8 mouse cellular contexts compared by ENCODE assay signal in the genomic region with DNA sequence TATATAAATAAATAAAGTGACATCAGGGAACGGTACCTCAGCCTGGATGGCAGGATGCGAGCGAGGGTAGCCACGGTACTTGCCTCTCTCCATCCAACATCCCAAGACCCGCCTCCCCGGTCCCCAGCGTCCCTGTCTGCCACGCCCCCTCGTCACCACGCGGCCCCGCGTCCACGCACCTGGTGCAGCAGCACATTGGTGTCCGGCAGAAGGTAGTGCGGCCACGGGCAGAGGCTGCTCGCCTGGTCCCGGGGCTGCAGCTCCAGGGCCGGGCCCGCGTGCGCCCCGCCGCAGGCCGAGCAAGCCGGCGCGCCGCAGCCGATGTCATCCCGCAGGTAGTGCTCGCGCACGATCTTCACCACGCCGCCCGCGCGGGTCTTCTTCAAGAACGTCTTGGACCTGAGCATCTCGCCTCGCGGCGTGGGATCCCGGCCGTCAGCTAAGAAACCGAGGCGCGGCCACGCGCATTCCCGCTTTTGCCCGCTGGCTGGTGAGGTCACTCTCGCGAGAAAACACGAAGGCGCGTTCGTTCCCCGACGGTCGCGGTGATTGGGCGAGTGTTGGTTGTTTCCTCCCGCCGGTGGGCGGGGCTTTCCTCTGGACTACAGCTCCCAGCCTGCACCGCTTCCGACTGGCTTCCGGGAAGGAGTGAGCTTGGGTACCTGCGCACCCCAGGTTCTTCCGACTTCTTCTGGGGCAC. TPM values are rescaled to one million over a fixed set of nuclear protein-coding genes. Genes with fewer than 3 reads are reported as not detected.
DNase-seq lines count a peak whose midpoint lies in the region; ATAC-seq and TF ChIP-seq lines count a peak whose summit lies in the region.

A gene (plus strand): TSS at position 158 of the 700 bp plus-strand sequence.
A gene (minus strand): TSS at position 504 of the 700 bp plus-strand sequence.

- no peaks in the 10 kb centered on the region for H3K9me3 ChIP-seq in CH12.LX (replicated peaks; ENCODE audit: low read length)
- H3K9me3 ChIP-seq in forebrain, embryonic 11.5 days (ENCODE audit: control insufficient read depth, low read length) = no peaks in the 10 kb centered on the region
- H3K9me3 ChIP-seq in heart, embryonic 16.5 days (replicated peaks; ENCODE audit: control insufficient read depth, low read length) = no peaks in the 10 kb centered on the region
- H3K9me3 ChIP-seq in liver, embryonic 15.5 days (replicated peaks) = no peaks in the 10 kb centered on the region
- H3K9me3 ChIP-seq in neural tube, embryonic 12.5 days = no peaks in the 10 kb centered on the region

- dilution Hi-C loops in CH12.LX (cut with MboI; ENCODE audit: extremely low pct_ligation_motif_present, extremely low pct_unique_long_range_greater_than_20kb, low sequenced_read_pairs) = no loop called here

- peak; percentile 95 for TF ChIP-seq POLR2A in CH12.LX (IDR thresholded peaks at IDR 0.05; ENCODE audit: low read depth, low read length)

- peaks cover 31% of the 10 kb centered on the region for H3K79me2 ChIP-seq in CH12.LX (replicated peaks; ENCODE audit: control insufficient read depth, extremely low read depth, insufficient read depth, poor library complexity, severe bottlenecking)

- peaks cover 7 to 19% of the 10 kb centered on the region in 2 experiments; a peak in 3 of 4 replicates for H3K4me1 ChIP-seq in CH12.LX (ENCODE audit: control insufficient read depth in 1 of 2, insufficient read depth in 2 of 2)
- H3K4me1 ChIP-seq in forebrain, embryonic 11.5 days (replicated peaks; ENCODE audit: control insufficient read depth, insufficient read depth, low read length) = peaks cover 5% of the 10 kb centered on the region; the same call in 1 of the 2 replicates
- H3K4me1 ChIP-seq in heart, embryonic 16.5 days (ENCODE audit: control insufficient read depth, insufficient read depth, low read length) = peaks cover 9% of the 10 kb centered on the region
- peaks cover 16% of the 10 kb centered on the region for H3K4me1 ChIP-seq in liver, embryonic 15.5 days (replicated peaks)
- H3K4me1 ChIP-seq in neural tube, embryonic 12.5 days = peaks cover 7% of the 10 kb centered on the region

- peak within 1 kb of the TSS; percentile 61 for H3K27ac ChIP-seq in CH12.LX (ENCODE audit: insufficient read depth, low read depth)
- peak within 1 kb of the TSS; percentile 19; the same call in 1 of the 2 replicates for H3K27ac ChIP-seq in forebrain, embryonic 11.5 days (ENCODE audit: low read depth, low read length)
- H3K27ac ChIP-seq in heart, embryonic 16.5 days (ENCODE audit: low read length) = peak within 1 kb of the TSS; percentile 49
- H3K27ac ChIP-seq in liver, embryonic 15.5 days (replicated peaks) = peak within 1 kb of the TSS; percentile 58
- H3K27ac ChIP-seq in neural tube, embryonic 12.5 days = peak within 1 kb of the TSS; percentile 64; the same call in 1 of the 2 replicates

- TF ChIP-seq RAD21 in CH12.LX (IDR thresholded peaks at IDR 0.05; ENCODE audit: low read depth, low read length) = no peak

- peak within 1 kb of the TSS; percentile 88 for H3K9ac ChIP-seq in CH12.LX (ENCODE audit: insufficient read depth, low read depth)
- H3K9ac ChIP-seq in forebrain, embryonic 11.5 days (ENCODE audit: low read length) = peak within 1 kb of the TSS; percentile 87
- H3K9ac ChIP-seq in heart, embryonic 16.5 days (ENCODE audit: low read length) = peak within 1 kb of the TSS; percentile 81
- H3K9ac ChIP-seq in liver, embryonic 15.5 days = peak within 1 kb of the TSS; percentile 85
- H3K9ac ChIP-seq in neural tube, embryonic 12.5 days = peak within 1 kb of the TSS; percentile 96

- no peak for TF ChIP-seq CTCF in CH12.LX (conservative IDR thresholded peaks at IDR 0.05 in 1 of 2, IDR thresholded peaks at IDR 0.05 in 1 of 2; ENCODE audit: low read depth in 2 of 2, low read length in 2 of 2)

- under 1% methylated on average over 73 of the region's 73 CpGs for WGBS in forebrain, embryonic 11.5 days
- under 1% methylated on average over 73 of the region's 73 CpGs for WGBS in heart, embryonic 16.5 days
- 0% methylated on average over 73 of the region's 73 CpGs for WGBS in liver, embryonic 15.5 days (ENCODE audit: insufficient replicate concordance)
- WGBS in neural tube, embryonic 12.5 days = under 1% methylated on average over 65 of the region's 73 CpGs

- in situ Hi-C loops in CH12.LX (cut with MboI; ENCODE audit: low pct_ligation_motif_present, low pct_unique_long_range_greater_than_20kb, low sequenced_read_pairs) = no loop called here

- peak within 1 kb of the TSS; percentile 96 to 100 (median 99) for H3K4me3 ChIP-seq in CH12.LX (replicated peaks in 1 of 3; ENCODE audit: low read depth in 2 of 3, low read length in 2 of 3, poor library complexity in 1 of 3)
- peak within 1 kb of the TSS; percentile 78 for H3K4me3 ChIP-seq in forebrain, embryonic 11.5 days (ENCODE audit: low read depth, low read length)
- peak within 1 kb of the TSS; percentile 84 for H3K4me3 ChIP-seq in heart, embryonic 16.5 days (ENCODE audit: low read length)
- H3K4me3 ChIP-seq in liver, embryonic 15.5 days (replicated peaks) = peak within 1 kb of the TSS; percentile 89
- peak within 1 kb of the TSS; percentile 97 for H3K4me3 ChIP-seq in neural tube, embryonic 12.5 days

- no peaks in the 10 kb centered on the region for H3K27me3 ChIP-seq in CH12.LX (replicated peaks)
- H3K27me3 ChIP-seq in forebrain, embryonic 11.5 days (ENCODE audit: control insufficient read depth, insufficient read depth, low read length) = no peaks in the 10 kb centered on the region
- H3K27me3 ChIP-seq in heart, embryonic 16.5 days (ENCODE audit: control insufficient read depth, insufficient read depth, low read length) = no peaks in the 10 kb centered on the region
- H3K27me3 ChIP-seq in liver, embryonic 15.5 days = no peaks in the 10 kb centered on the region
- no peaks in the 10 kb centered on the region for H3K27me3 ChIP-seq in neural tube, embryonic 12.5 days (replicated peaks)

- no peak for TF ChIP-seq EP300 in CH12.LX (IDR thresholded peaks at IDR 0.05; ENCODE audit: low read length)

- ATAC-seq in forebrain, embryonic 11.5 days (replicated peaks; ENCODE audit: low FRiP score) = peak; percentile 100
- peak; percentile 99 for ATAC-seq in heart, embryonic 16.5 days (replicated peaks; ENCODE audit: extremely low read depth, insufficient read depth, low FRiP score)
- peak; percentile 99 for ATAC-seq in liver, embryonic 15.5 days (ENCODE audit: insufficient read depth)
- peak; percentile 100 for ATAC-seq in neural tube, embryonic 12.5 days (ENCODE audit: low FRiP score, low read depth)

- peak within 1 kb of the TSS; percentile 83 for H3K4me2 ChIP-seq in CH12.LX (ENCODE audit: insufficient read depth, low read depth, poor library complexity, severe bottlenecking)
- H3K4me2 ChIP-seq in forebrain, embryonic 11.5 days (ENCODE audit: low read depth, low read length, severe bottlenecking) = peak within 1 kb of the TSS; percentile 68
- H3K4me2 ChIP-seq in heart, embryonic 16.5 days (ENCODE audit: low read depth, low read length) = peak within 1 kb of the TSS; percentile 76
- H3K4me2 ChIP-seq in liver, embryonic 15.5 days = peak within 1 kb of the TSS; percentile 85
- H3K4me2 ChIP-seq in neural tube, embryonic 12.5 days (replicated peaks) = peak within 1 kb of the TSS; percentile 78

- peaks cover 47 to 68% of the 10 kb centered on the region in 2 experiments for H3K36me3 ChIP-seq in CH12.LX (replicated peaks in 1 of 2; ENCODE audit: control insufficient read depth in 1 of 2, insufficient read depth in 1 of 2, low read length in 1 of 2)
- no peaks in the 10 kb centered on the region; the same call in 1 of the 2 replicates for H3K36me3 ChIP-seq in forebrain, embryonic 11.5 days (ENCODE audit: control insufficient read depth, insufficient read depth, low read length)
- peaks cover 20% of the 10 kb centered on the region for H3K36me3 ChIP-seq in heart, embryonic 16.5 days (ENCODE audit: control insufficient read depth, insufficient read depth)
- H3K36me3 ChIP-seq in liver, embryonic 15.5 days (replicated peaks) = peaks cover 40% of the 10 kb centered on the region
- H3K36me3 ChIP-seq in neural tube, embryonic 12.5 days = peaks cover 40% of the 10 kb centered on the region

- DNase-seq in CH12.LX (ENCODE audit: extremely low read depth) = peak; percentile 99
- DNase-seq in c-Kit-positive CD71-positive TER-119-negative erythroid progenitor cells, embryonic 14.5 days (ENCODE audit: low read depth) = peak; percentile 98
- peak; percentile 99 for DNase-seq in forebrain, embryonic 11.5 days (ENCODE audit: low spot score)
- DNase-seq in kidney, postnatal 36 days = peak; percentile 99 to 100
- DNase-seq in telencephalon, adult 2 months (ENCODE audit: low read depth, low spot score) = peak; percentile 96

TF ChIP-seq in CH12.LX, 34 proteins besides CTCF, POLR2A, EP300 and RAD21 (continues in another document):
- peak; percentile 79; the same call in 1 of the 2 replicates for TF ChIP-seq GABPA (IDR thresholded peaks at IDR 0.05; ENCODE audit: insufficient replicate concordance, low read depth, low read length)
- no peak for TF ChIP-seq ZNF384 (IDR thresholded peaks at IDR 0.05; ENCODE audit: low read depth, low read length)
- no peak for TF ChIP-seq USF2 (conservative IDR thresholded peaks at IDR 0.05; ENCODE audit: low read depth, low read length)
- TF ChIP-seq CHD1 (IDR thresholded peaks at IDR 0.05; ENCODE audit: low read depth, low read length) = no peak
- TF ChIP-seq UBTF (IDR thresholded peaks at IDR 0.05; ENCODE audit: low read depth, low read length) = 0 out of 2 replicates have a peak, but pooled peaks have one; percentile 36
- TF ChIP-seq NRF1 (IDR thresholded peaks at IDR 0.05; ENCODE audit: low read depth, low read length) = peak; percentile 78
- TF ChIP-seq CHD2 (IDR thresholded peaks at IDR 0.05; ENCODE audit: low read length) = peak; percentile 99

RNA-seq across cellular contexts. Expression of the first gene that starts in this region (rescaled TPM):
- total RNA-seq in CH12.LX (2012; rRNA removed) (13.9 and 17.7 TPM in 2 replicates), CH12.LX (2014; rRNA removed) (24.7 and 29.2 TPM in 2 replicates)
- 11.8 and 12.8 TPM in 2 replicates for polyA plus RNA-seq in CH12.LX (2012; ENCODE audit: insufficient read length, low read depth)
- 21.2 and 26.3 TPM in 2 replicates for polyA plus RNA-seq in forebrain, embryonic 11.5 days (2014; fragmentation: Nextera tagmentation; extraction: Ambion mirVana)
- polyA plus RNA-seq in heart, embryonic 16.5 days (2015; fragmentation: Nextera tagmentation; extraction: Ambion mirVana) = 12.8 and 15.0 TPM in 2 replicates
- polyA plus RNA-seq in liver, embryonic 15.5 days (2015; fragmentation: Nextera tagmentation; extraction: Ambion mirVana) = 5.2 and 5.3 TPM in 2 replicates
- polyA plus RNA-seq in neural tube, embryonic 12.5 days (2016; fragmentation: Nextera tagmentation; extraction: Ambion mirVana) = 19.1 and 19.8 TPM in 2 replicates

RNA-seq across cellular contexts. Expression of the second gene that starts in this region (rescaled TPM):
- total RNA-seq in CH12.LX (2012; rRNA removed) (33.9 and 47.4 TPM in 2 replicates), CH12.LX (2014; rRNA removed) (69.4 and 78.5 TPM in 2 replicates)
- 92.6 and 98.9 TPM in 2 replicates for polyA plus RNA-seq in CH12.LX (2012; ENCODE audit: insufficient read length, low read depth)
- polyA plus RNA-seq in forebrain, embryonic 11.5 days (2014; fragmentation: Nextera tagmentation; extraction: Ambion mirVana) = 46.1 and 50.2 TPM in 2 replicates
- 17.1 and 18.3 TPM in 2 replicates for polyA plus RNA-seq in heart, embryonic 16.5 days (2015; fragmentation: Nextera tagmentation; extraction: Ambion mirVana)
- 11.4 and 12.5 TPM in 2 replicates for polyA plus RNA-seq in liver, embryonic 15.5 days (2015; fragmentation: Nextera tagmentation; extraction: Ambion mirVana)
- 32.1 and 34.9 TPM in 2 replicates for polyA plus RNA-seq in neural tube, embryonic 12.5 days (2016; fragmentation: Nextera tagmentation; extraction: Ambion mirVana)

Comparison
In these comparisons a context has a peak if more than half of its experiments do, and no peak if none do; other contexts are left out.
1. Peak in every context shown above with its lines: DNase-seq, ATAC-seq, H3K4me3 ChIP-seq and H3K27ac ChIP-seq.